10 mouse cellular contexts compared by ENCODE assay signal in genomic region chr1:80091350-80091749, GRCm38 (mm10).
DNase-seq lines count a peak whose midpoint lies in the region; ATAC-seq and TF ChIP-seq lines count a peak whose summit lies in the region.
"Had no signal": no experiment of that assay in that cellular context is flagged by ENCODE, and none has a peak within 500 bp of the region (broad histone marks: within the 10 kb centered on the region; RNA-seq: fewer than 3 reads in every experiment).

No protein-coding gene starts in this region.

- H3K27ac ChIP-seq in left cerebral cortex, adult 2 months: no peak overlapping the region
- H3K27ac ChIP-seq in lung, embryonic 16.5 days (ENCODE audit: low read length): no peak overlapping the region
- H3K27ac ChIP-seq: neural tube, embryonic 15.5 days had no signal

- H3K36me3 ChIP-seq in lung, embryonic 16.5 days (ENCODE audit: control insufficient read depth, insufficient read depth, low read length): no peaks in the 10 kb centered on the region
- H3K36me3 ChIP-seq: neural tube, embryonic 15.5 days had no signal

- no peak overlapping the region for H3K4me2 ChIP-seq in lung, embryonic 16.5 days (ENCODE audit: low read depth, low read length)
- H3K4me2 ChIP-seq: neural tube, embryonic 15.5 days had no signal

- no peaks in the 10 kb centered on the region for H3K27me3 ChIP-seq in lung, embryonic 16.5 days (ENCODE audit: control insufficient read depth, insufficient read depth, low read depth, low read length)
- H3K27me3 ChIP-seq: neural tube, embryonic 15.5 days had no signal

- no peak overlapping the region for H3K4me3 ChIP-seq in left cerebral cortex, adult 2 months
- no peak overlapping the region for H3K4me3 ChIP-seq in lung, embryonic 16.5 days (ENCODE audit: low read length)
- H3K4me3 ChIP-seq: neural tube, embryonic 15.5 days had no signal

- peak; percentile 65 for ATAC-seq in lung, embryonic 16.5 days (ENCODE audit: low read depth)
- ATAC-seq: forebrain, embryonic 16.5 days had no signal

- DNase-seq in frontal cortex, postnatal 10 days (ENCODE audit: low spot score in 2 of 2): peak; percentile 11 to 23
- no peak for DNase-seq in frontal cortex, postnatal 14 days (ENCODE audit: low spot score in 2 of 2)
- DNase-seq in left cerebral cortex, postnatal 10 days (ENCODE audit: extremely low spot score in 1 of 2, low spot score in 2 of 2): peak; percentile 20 to 73
- no peak for DNase-seq in left cerebral cortex, adult 2 months (ENCODE audit: extremely low spot score in 1 of 2, low spot score in 2 of 2)
- peak; percentile 6 for DNase-seq in Muller cell, postnatal 12 days (ENCODE audit: inconsistent ontology term)
- DNase-seq in thymus, postnatal 0 days (ENCODE audit: low spot score): no peak
- no peak for DNase-seq in spleen, adult 18-20 months

- H3K9ac ChIP-seq in lung, embryonic 16.5 days (ENCODE audit: low read length): no peak overlapping the region
- H3K9ac ChIP-seq: neural tube, embryonic 15.5 days had no signal

- no peak for TF ChIP-seq CTCF in left cerebral cortex, adult 2 months (IDR thresholded peaks at IDR 0.05)

- H3K9me3 ChIP-seq in lung, embryonic 16.5 days (ENCODE audit: control insufficient read depth, low read length): no peaks in the 10 kb centered on the region; the same call in 1 of the 2 replicates
- H3K9me3 ChIP-seq: neural tube, embryonic 15.5 days had no signal

- H3K4me1 ChIP-seq in lung, embryonic 16.5 days (replicated peaks; ENCODE audit: control insufficient read depth, insufficient read depth, low read length): no peaks in the 10 kb centered on the region

- 45% methylated on average over 8 of the region's 8 CpGs for WGBS in lung, embryonic 16.5 days

- intact Hi-C loops in left cerebral cortex, postnatal 10 days (cut with DNase I): no loop called here
- intact Hi-C loops in left cerebral cortex, adult 2 months (cut with DNase I): no loop called here

Comparison
In these comparisons a context has a peak if more than half of its experiments do, and no peak if none do; other contexts are left out.
1. DNase-seq: peak in frontal cortex, postnatal 10 days (2 of 2), left cerebral cortex, postnatal 10 days (2 of 2) and Muller cell, postnatal 12 days (single experiment); none in frontal cortex, postnatal 14 days (0 of 2), left cerebral cortex, adult 2 months (0 of 2), thymus, postnatal 0 days (single experiment) and spleen, adult 18-20 months (0 of 2).